ENCODE assay signal across 26 mouse cellular contexts in genomic region chr12:14271216-14271615, GRCm38 (mm10).
"Had no signal": no experiment of that assay in that cellular context is flagged by ENCODE, and none has a peak within 500 bp of the region (broad histone marks: within the 10 kb centered on the region; RNA-seq: fewer than 3 reads in every experiment).

No protein-coding gene starts in this region.

- H3K4me1 ChIP-seq: heart, embryonic 10.5 days; heart, embryonic 12.5 days; hindbrain, embryonic 10.5 days; hindbrain, embryonic 12.5 days; hindbrain, embryonic 15.5 days; intestine, embryonic 15.5 days; limb, embryonic 10.5 days; limb, embryonic 12.5 days; liver, embryonic 12.5 days had no signal

- H3K36me3 ChIP-seq: heart, embryonic 10.5 days; heart, embryonic 12.5 days; hindbrain, embryonic 10.5 days; hindbrain, embryonic 12.5 days; hindbrain, embryonic 15.5 days; intestine, embryonic 15.5 days; limb, embryonic 10.5 days; limb, embryonic 12.5 days; liver, embryonic 12.5 days had no signal

- H3K9ac ChIP-seq: heart, embryonic 12.5 days; hindbrain, embryonic 12.5 days; hindbrain, embryonic 15.5 days; intestine, embryonic 15.5 days; limb, embryonic 12.5 days; liver, embryonic 12.5 days; liver, embryonic 14.5 days had no signal

- H3K27me3 ChIP-seq: heart, embryonic 12.5 days; hindbrain, embryonic 12.5 days; hindbrain, embryonic 15.5 days; intestine, embryonic 15.5 days; limb, embryonic 12.5 days; liver, embryonic 12.5 days had no signal

- H3K4me3 ChIP-seq: gastrocnemius, adult 2 months; heart, embryonic 10.5 days; heart, embryonic 12.5 days; hindbrain, embryonic 10.5 days; hindbrain, embryonic 12.5 days; hindbrain, embryonic 15.5 days; intestine, embryonic 15.5 days; layer of hippocampus, adult 2 months; left cerebral cortex, adult 2 months; limb, embryonic 10.5 days; limb, embryonic 12.5 days; liver, embryonic 12.5 days had no signal

- H3K9me3 ChIP-seq: heart, embryonic 10.5 days; heart, embryonic 12.5 days; hindbrain, embryonic 10.5 days; hindbrain, embryonic 12.5 days; hindbrain, embryonic 15.5 days; intestine, embryonic 15.5 days; limb, embryonic 10.5 days; limb, embryonic 12.5 days; liver, embryonic 12.5 days had no signal

- DNase-seq: gastrocnemius, adult 2 months; gastrocnemius, postnatal 10 days; gastrocnemius, postnatal 25 days; heart, adult 18-20 months; heart, postnatal 10 days; heart, postnatal 4 days; kidney, adult 18-20 months; kidney, adult 8-10 months; kidney, postnatal 10 days; kidney, postnatal 25 days; kidney, postnatal 4 days; liver had no signal

- H3K27ac ChIP-seq: gastrocnemius, adult 2 months; heart, embryonic 10.5 days; hindbrain, embryonic 10.5 days; hindbrain, embryonic 12.5 days; hindbrain, embryonic 15.5 days; intestine, embryonic 15.5 days; layer of hippocampus, adult 2 months; left cerebral cortex, adult 2 months; limb, embryonic 10.5 days; limb, embryonic 12.5 days; liver, embryonic 12.5 days; liver, embryonic 14.5 days had no signal

- ATAC-seq: inflammation-experienced regulatory T-cells, adult 6 months; intestine, embryonic 15.5 days; intestine, postnatal 0 days; liver, embryonic 12.5 days had no signal

- H3K4me2 ChIP-seq: heart, embryonic 12.5 days; hindbrain, embryonic 12.5 days; hindbrain, embryonic 15.5 days; intestine, embryonic 15.5 days; limb, embryonic 12.5 days; liver, embryonic 12.5 days had no signal
